Mouse (Mus musculus) urinary bladder, postnatal 14 days (tissue): Measurements from ENCODE around the gene Ror1.

Experiments used
- DNase-seq: peaks from one replicate; pipeline ENCODE4 v3.0.0; 2021; ENCODE audit warnings: low spot score

The Ror1 gene

DNA sequence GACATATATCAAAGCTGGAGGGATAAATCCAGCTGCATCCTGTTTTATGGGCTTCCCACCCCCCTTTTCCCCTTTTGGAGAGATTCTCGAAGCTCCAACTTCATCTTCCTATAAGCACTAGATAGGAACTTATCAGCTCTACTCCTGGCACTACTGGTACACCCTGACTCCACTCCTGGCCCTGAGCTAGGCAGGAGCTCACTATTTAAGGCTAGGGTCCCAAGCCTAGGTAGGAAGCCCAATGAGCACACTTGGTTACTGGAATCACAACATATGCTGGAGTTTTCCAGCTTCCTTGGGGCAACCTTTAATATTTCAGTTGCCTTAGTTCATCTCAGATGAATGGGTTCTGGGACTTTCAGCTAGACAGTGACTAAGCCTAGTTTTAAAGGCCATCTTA is 156.5 kb downstream of the Ror1 start:
- no peak for DNase-seq

DNA sequence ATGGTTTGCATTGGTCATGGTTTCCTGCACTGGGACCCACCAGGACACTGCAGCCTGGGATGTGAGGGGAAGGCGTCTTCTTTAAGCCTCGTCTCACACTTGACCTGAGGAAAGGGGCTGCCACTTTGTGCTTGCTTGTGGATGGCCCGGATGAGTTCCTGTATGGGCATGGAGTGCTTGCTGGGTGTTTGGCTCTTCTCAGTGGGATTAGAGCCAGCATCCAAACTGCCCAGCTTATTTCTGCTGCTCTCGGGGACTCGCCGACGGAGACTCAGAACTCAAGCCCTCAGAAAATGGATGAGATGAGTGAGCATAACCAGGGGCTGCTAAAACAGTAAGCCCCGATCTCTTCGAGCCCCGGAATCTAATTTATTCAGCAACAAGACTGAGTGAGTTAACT is 157.1 kb downstream of the Ror1 start:
- DNase-seq = no peak

DNA sequence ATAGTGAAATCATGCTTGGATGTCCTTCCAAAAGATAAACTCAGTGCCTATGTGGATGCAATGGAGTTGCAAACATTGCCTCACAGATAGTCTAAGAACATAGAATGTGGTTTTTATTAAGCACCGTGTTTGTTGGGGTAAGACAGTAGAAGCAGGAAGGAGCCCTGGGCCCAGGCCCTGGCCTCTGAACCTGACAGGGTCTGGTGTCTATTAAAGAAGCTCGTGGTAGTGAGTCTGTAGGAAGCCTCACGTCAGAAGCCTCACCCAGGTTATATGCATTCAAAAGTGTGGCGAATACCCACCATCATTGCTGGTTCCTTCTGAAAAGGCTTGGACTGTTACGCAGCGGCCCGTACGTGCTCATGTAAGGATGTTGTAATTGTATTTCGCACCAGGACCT is 157.8 kb downstream of the Ror1 start:
- no peak for DNase-seq

DNA sequence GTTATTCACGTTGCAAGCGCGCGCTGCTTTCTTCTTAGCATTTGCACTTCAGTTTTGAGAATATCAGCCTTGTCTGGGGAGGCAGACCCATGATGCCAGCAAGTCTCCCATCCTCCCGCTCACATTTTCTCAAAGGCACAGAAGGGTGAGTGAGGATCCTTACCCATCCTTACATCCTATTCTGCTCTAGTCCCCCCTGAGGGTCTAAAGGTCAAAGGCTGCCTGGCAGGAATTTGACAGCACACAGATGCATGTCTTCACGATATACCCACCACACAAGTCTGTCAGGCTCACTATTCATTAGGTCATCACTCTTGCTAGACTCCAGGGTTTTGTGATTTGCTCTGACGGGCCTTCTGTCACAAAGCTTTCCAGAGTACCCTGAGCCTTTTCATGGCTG is 158.2 kb downstream of the Ror1 start:
- DNase-seq = no peak

DNA sequence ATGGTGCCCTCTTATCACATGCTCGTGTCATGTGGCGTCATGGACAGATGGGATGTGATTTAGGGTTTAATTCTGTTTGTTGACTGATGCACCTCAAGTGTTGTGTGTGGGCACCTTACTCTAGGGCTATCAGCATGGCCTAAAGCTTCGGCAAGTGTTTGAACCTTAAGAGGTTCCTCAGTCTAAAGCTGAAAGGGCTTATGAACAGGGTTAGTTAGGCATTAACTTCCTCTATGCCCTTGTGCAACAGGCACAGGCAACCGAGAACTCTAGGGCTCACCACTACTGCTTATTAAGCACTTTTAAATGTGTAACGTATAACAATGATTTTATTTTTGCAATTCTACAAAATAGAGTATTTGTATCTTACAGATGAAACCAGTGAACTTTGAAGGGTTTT is 162.9 kb downstream of the Ror1 start:
- no peak for DNase-seq

DNA sequence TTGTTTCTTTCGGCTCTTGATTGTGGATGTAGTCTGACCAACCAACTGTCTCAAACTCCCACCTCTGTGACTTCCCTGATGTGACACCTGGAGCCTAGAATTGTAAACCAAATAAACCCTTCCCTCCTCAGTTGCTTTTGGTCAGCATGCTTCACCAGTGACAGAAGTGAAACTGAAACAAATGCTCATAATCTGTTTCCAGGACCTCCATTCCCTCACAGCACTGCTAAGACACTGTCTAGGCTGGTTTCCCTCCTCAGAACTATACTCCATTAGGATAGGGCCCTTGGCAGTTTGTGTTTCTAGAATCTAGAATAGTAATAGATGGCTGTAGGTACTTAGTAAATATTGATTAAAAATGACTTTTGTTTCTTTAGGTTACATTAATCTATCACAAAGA is 168.3 kb downstream of the Ror1 start:
- no peak for DNase-seq

DNA sequence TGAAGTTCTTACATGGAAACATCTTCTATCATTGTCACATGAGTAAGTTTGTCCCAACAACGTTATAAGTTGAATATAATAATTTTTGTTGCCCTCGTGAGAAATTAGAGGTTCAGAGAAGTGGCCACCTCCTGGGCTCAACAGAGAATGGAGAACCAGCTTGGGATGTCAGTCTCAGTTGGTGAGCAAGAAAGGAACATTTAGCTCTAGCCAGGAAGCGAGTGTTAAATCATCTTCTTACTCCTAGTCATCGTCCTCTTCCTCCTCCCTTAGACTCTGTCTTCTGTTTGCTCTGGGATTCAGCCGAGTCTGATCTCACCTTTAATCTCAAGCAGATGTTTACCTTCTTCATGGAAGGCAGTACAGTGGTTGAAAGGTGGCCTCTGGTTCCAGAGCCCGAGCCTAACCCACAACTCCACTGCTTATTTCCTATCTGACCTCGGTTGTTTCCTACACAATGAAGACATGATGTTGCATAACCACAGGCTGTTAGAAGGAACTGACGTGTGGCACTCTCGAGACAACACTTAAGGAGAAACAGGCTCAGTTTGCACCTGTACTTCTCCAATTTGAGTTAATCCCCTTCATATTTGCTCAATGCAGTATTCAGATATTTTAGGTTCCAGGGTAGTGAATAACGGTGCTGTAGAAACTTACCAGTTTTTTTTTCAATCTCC is 175.6 kb downstream of the Ror1 start:
- no peak for DNase-seq

DNA sequence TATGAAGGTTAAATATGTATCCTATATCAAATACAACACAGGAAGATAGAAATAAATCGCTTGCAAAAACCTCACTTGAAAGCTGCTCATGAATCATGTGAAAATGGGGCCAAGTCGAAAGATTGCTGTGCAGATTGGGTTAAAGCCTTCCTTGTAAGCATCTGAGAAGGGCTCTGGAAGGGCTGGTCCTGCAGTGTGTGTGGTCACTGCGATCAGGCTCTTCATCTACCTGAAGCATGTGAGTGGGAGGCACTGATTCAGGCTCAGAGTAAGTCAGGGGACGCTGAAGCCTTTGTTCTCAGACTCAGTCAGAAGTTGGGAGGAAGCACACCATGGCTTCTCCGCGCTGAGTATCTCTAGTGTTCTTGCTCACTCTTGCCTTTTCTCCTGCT is 176.1 kb downstream of the Ror1 start:
- no peak for DNase-seq

DNA sequence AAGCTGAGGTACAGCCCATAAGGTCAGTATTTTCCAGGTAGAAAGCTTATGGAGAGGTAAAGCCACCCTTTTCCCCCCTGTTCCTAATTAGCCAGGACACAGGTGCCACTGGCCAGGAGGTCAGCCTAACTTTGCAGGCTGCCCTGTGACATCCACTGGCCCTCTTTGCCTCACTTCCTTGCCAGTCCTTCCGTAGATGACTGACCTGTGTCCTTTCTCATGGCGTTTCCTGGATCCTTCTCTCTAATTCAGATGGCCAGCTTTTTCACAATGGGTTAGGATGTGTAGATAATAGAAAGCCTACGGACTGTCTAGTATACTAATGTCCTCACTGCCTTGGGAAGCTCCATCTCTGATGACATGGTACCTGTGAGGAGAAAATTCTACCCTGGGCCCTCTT is 177.8 kb downstream of the Ror1 start:
- no peak for DNase-seq

DNA sequence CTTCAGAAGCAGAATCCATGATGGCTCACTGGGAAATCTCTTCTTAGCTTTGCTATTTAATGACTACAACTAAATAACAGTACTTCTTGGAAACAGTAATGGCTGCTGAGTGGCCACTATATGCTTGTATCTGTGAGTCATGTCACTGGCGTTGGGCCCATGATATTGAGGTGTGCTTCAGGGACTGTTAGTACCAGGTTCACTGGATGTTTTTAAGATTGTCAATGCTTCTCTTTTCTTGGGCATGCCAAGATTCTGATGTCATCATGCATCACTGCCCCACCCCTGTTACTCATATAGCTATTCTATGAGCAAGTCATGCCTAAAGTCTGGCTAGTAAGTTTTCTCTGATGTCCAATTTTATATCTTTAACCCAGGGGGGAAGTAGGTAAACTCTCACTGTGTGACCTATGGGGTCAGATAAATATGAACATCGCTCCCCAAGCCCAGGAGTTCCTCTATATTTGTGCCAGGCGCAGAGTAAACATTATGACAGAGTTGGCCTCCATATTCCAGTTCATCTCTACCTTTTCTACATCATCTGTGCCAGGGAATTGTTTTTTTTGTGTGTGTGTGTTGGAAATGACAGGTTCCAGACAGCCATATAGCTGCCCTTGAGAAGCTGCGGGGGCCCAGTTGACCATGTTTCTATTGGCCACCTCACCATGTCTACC is 178.4 kb downstream of the Ror1 start:
- DNase-seq = no peak

DNA sequence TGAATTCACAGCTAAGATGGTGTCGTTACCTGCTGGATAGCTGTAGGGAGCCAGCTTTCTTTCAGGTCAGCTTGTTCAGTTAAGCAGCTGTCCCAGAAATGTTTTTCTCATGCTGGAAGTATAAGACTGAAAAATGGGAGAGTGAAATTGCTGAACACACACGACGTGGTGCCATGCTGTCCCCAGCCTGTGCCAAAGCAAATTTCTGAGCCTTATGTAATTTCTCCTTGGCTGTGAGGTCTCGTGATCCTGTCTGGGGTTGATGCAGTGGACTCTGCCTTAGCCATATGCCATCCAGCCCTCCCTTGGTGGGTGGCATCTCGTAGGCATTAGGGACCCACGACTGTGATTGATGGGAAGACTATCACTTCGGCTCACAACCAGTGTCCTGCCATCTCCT is 180.9 kb downstream of the Ror1 start:
- DNase-seq = no peak

DNA sequence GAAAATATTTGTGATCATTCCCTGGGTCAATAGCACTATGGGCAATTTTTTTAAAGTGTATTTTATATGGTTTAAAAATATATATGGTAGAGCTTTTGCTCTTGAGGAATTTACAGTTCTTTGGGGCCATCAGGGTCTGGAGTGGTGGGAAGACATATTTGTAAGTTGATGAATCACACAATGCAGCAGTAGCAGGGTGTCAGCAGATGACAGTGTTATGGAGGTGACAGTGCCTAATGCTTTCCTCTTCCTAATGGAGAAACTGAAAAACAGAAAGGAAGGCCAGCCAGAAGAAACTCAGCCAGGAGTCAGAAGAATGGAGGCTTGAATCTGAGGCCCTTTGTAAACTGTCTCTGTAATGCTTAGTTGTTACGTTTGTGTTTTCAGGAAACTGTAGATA is 181.4 kb downstream of the Ror1 start:
- DNase-seq = no peak

DNA sequence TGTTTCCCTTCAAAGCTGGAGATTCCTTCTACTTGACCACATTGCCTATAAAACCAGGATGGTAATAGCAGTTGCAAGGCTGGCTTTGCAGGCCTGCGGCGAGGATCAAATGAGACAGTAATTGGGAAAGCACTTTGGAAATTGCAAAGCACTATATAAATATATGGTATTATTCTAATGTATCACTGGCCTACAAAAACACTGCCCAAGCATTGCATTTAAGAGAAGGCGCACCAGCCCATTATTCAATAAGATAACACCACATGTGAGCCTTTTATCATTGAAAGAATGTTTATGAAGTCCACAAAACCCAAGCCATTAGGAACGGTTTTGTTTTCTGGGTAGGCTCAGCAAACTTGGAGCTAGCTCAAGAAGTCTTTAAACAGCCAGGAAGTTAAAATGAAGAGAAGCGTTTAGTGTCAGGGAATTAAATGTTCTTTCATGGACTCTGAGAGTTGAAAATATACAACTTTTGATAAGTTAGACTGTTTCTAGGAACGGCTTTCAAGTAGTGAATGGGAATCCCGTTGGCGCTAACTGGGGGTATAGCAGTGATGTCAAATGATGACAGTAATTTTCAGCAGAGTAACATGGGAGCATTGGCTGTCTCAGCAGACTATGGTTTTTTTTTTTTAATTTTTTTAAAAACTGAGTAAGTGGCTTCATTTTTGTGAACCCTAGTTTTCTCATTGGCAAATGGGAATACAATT is 187.7 kb downstream of the Ror1 start:
- no peak for DNase-seq

DNA sequence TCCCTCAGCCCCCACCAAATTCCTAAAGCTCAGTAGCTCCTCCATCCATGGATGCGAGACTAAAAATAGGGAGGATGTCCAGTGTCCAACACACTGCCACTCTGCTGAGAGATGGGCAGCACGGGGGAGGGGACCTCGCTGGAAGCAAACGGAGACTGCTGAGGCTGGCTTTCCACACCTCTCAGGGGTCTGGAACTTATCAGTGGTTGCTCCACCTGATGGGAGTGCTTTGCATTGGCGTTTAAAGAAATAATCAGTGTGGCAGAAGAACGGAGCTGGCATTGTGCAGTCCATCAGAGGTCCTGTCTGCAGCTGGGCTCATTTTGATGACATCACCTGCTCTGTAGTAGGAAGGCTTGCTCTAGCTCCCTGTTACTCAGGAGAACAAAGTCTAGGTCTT is 188.9 kb downstream of the Ror1 start:
- DNase-seq = no peak

DNA sequence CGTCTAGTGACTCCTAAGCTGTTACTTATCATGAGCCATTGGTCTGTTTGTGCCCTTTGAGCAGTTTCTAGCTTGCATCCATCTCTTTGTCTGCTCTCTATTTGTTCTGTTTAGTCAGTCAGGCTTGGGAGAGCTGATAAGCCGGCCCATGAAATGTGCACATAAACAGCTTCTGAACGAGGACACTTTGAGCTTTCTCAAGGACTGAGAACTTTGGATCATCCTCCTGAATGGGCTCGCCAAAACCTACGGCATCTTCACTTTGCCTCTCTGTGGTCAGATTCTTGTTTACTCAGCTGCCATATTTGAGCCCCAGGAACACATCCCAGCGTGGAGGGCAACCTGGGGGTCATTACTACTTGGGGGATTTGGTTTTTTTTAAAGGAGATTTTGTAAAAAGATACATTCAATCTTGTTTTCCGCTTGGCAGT is 190.5 kb downstream of the Ror1 start:
- no peak for DNase-seq

DNA sequence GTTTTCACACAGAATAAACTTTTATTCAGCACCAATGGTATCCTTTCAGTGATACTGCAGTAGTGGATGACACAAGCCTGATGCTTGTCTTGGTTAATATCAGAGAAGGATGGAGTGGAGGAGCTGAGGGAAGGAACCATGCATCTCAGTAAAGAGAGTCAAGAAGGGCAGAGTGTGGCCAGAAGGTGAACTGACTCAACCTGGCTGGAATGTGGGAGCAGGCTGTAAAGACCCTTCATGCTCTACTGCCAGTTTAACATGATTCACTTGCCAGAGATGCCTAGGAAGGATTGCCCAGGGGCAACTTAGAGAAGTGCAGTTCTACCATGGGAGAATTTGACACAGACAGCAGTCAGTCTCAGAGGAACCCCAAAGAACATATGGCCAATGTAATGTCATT is 191.2 kb downstream of the Ror1 start:
- no peak for DNase-seq

DNA sequence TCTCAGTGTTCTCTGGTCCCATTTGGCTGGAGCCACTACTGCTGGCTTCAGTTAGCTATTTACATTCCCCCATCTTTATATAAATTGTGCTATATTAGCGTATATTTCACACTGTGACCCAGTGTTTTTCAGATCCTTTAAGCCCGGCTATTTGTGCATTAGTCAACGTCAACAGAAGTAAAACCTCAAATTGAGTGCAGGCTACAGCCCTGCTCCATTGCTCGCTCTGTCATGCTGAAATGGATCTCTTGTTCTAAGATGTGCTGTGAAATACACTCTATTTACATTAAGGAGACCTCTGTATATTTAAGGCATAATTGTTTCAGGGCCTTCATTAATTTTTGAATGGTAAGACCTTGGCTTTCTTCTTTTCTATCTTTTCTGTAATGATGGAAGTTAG is 192.2 kb downstream of the Ror1 start:
- DNase-seq = no peak

DNA sequence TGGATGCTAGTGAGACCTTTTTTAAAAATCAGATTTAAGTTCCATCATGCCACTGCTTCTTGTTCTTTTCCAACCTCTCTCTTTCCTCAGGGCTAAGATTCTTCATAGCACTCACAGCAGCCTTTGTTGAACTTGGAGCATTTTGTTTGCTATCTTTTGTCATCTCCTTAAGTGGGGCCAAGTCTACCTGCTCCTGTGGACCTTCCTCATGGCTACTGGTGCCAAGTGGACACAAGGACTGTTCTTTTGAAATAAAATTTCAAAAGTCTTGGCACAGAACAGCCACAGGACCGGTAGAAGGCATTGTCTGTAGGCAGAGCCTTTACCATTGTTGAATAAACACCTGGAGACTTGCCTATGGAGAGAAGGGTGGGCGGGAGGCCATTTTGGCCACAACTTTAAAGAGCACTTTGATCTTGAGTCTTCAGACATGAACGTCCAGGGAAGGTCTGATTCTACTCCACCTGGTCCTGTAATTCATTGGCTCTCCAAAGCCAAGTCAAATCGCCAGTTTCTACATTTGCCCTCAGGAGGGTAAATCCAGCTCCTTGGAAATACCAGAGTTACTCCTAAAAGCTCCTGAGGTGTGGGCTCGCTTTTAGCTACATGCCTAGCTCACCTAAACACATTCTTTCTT is 195.5 kb downstream of the Ror1 start:
- no peak for DNase-seq

DNA sequence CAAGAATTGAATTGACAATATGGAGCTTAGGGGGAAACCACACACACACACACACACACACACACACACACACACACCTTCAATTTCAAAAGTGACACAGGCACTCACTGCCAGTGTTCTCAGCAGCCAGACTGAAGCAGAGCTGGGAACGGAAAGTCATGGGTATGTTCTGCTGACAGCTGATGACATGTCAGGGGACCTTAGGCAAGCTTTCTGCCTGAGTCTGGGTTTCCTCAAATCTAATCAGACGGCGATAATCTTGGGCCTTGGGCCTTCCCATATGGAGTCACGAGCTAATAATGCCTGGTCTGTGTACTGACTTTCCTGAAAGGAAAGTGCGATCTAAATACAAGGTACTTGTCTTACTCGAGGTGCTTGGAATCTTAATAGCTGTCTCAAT is 202.1 kb downstream of the Ror1 start:
- DNase-seq = no peak

DNA sequence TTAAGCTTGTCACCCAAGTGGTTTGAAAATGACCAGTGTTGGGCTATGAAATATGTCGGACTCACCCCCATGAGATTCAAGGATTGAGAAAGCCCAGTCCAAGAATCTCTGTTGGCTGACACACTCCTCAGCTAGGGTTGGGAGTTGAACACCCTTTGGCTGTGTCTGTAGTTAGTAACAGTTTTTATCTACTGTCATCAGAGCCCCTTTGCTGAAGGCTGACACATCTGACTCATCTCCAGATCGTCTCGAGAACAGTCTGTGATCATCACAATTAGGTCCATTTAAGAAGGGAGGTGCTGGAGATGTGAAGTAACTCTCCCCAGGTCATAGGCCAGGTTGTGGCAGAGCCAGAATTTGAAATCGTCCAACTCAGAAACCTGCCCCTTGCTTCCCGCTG is 203.0 kb downstream of the Ror1 start:
- no peak for DNase-seq

DNA sequence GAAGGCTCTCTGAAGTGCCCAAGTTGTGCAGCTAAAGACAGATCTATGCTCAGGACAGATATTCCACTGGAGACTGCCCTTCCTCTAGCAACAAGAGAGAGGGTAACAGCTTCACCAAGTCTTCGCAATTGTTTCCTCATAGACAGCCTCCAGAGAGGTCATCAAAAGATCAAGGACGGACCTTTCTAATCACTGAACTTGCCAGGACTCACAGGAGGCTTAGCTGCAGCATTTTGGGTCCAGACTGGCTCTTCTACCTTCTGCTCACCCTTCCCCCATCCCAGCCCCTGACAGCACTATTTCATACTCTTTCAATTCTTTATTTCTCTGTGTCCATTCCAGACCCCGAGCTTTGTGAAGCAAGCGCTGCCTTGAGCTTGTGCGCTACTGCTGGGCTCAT is 204.6 kb downstream of the Ror1 start:
- DNase-seq = no peak

DNA sequence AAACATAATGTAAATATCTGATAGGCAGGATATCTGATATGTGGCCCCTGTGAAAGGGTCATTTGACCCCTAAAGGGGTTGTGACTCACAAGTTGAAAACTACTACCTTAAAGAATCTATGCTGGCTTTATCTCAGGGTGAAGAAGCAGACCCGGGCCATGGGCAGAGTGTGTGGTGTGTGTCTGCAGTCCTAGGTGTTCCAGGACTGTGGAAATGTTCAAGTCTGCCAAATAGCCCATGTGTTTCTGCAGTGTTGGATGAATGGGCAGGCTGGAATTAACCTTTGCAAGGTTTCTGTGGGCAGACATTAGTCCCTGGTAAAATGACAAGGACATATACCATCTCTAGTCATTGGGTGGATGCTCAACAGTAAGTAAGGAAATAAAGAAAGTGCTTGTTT is 205.8 kb downstream of the Ror1 start:
- DNase-seq = no peak

DNA sequence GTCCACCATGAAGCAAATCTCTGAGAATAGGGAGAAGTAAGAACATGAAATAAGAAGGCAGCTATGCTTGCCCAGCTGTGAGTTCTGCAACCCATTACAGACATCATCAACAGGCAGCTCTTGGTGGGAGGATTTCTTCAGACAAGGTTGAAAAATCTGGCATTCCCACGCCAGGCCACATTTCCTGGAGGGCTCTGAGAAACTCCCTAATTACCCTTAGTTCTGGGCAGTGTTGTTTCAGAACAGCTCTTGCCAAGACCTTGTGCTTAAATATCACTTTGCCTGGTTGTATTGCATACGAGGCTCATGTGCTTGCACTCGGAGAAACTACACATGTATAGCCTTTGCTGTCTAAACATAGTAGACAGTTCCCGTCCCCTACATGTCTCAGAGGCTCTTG is 211.8 kb downstream of the Ror1 start:
- DNase-seq = no peak
